Mouse (Mus musculus): Measurements from ENCODE around the gene Rbm19. TPM values are rescaled to one million over a fixed set of nuclear protein-coding genes. Genes with fewer than 3 reads are reported as not detected.
"Not testable (repeated sequence)": the region's sequence is repeated elsewhere in the genome, so short reads cannot be mapped to it uniquely, and the experiment has no call there.

Gene Rbm19
- 10 to 100 TPM; 18.4 to 20.8 TPM for total RNA-seq (2021)
- long read RNA-seq, experiment 1, full-length matches to known transcripts: 2 of 5 reads
- long read RNA-seq, experiment 1, partial matches to known transcripts: 1 of 5 reads
- long read RNA-seq, experiment 1, other reads (novel, unspliced or antisense): 2 of 5 reads
- long read RNA-seq, experiment 2, partial matches to known transcripts: 1 of 2 reads
- long read RNA-seq, experiment 2, other reads (novel, unspliced or antisense): 1 of 2 reads

GRCm38 (mm10) chr5:120116261-120117050 lies at the start of gene Rbm19:
Rbm19 (plus strand) TSS chr5:120116465.
- DNase-seq: peak; percentile 84 to 92
- intact Hi-C loops (cut with DNase I): no loop called here

- intact Hi-C loops (cut with DNase I): no loop called here
- no peak for DNase-seq
Measured at GRCm38 (mm10) chr5:120067266-120067665, 49.0 kb upstream of the Rbm19 start.

DNA sequence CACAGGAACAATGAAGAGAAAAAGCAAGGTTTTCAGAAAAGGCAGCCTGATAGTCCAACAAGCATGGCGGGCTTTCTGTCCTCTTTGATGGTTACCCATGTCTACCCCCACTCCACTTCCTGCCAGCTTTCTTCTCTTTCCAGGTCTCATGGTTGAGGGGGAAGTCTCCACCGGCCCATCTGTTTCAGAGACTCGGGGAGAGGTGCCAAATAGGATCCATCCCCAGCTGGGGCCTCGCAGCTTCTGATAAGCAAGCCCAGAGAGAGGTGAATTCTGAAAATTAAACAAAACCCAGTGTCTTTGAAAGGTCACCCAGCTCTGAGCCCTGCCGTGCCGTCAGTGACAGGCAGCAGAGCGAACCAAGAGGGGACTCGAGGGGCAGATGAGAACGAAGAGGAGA lies 42.2 kb upstream of the Rbm19 start:
- intact Hi-C loops (cut with DNase I): no loop called here

GRCm38 (mm10) chr5:120080027-120080426 lies 36.2 kb upstream of the Rbm19 start:
- intact Hi-C loops (cut with DNase I): loop anchor here (10.0 kb wide), 1 partner anchor 305 kb away; no protein-coding TSS in a partner anchor
- DNase-seq: no peak

More for the DNA sequence above, 42.2 kb upstream of the Rbm19 start:
- DNase-seq: no peak

- intact Hi-C loops (cut with DNase I): loop anchor here (10.0 kb wide), 1 partner anchor 306 kb away; no protein-coding TSS in a partner anchor
- no peak for DNase-seq
Measured at GRCm38 (mm10) chr5:120080468-120080867, 35.8 kb upstream of the Rbm19 start.

DNA sequence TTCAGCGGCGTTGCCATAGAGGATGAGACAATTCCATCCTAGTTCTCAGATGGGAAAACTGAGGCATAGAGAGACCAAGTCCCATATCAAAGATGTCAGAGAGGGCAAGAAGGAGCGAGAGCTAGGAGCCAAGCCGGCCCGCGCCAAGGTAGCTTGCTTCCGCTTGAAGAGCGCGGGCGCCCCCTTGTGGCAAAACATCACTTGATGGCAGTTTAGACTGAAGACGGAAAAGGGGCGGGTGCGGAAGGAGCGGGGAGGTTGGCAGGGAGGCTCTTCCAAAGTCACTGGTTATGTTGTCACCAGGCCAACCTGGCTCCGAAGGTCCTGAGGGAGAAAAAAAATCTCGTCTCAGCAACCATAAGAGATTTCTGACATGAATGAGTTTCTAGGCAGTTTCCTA lies 27.7 kb upstream of the Rbm19 start:
- intact Hi-C loops (cut with DNase I): loop anchor here (2.0 to 10.0 kb wide), 2 partner anchors 314 to 348 kb away; no protein-coding TSS in a partner anchor
- DNase-seq: peak; percentile 74 to 77

- DNase-seq: peak in 1 of 2 experiments; percentile 48
- intact Hi-C loops (cut with DNase I): no loop called here
Measured at GRCm38 (mm10) chr5:120094602-120095001, 21.7 kb upstream of the Rbm19 start.

- intact Hi-C loops (cut with DNase I): no loop called here
- DNase-seq: no peak
Measured at GRCm38 (mm10) chr5:120097042-120097441, 19.2 kb upstream of the Rbm19 start.

- no peak for DNase-seq
- intact Hi-C loops (cut with DNase I): no loop called here
Measured at GRCm38 (mm10) chr5:120100814-120101213, 15.5 kb upstream of the Rbm19 start.

GRCm38 (mm10) chr5:120102097-120102496 lies 14.2 kb upstream of the Rbm19 start:
- DNase-seq: no peak
- intact Hi-C loops (cut with DNase I): no loop called here

DNA sequence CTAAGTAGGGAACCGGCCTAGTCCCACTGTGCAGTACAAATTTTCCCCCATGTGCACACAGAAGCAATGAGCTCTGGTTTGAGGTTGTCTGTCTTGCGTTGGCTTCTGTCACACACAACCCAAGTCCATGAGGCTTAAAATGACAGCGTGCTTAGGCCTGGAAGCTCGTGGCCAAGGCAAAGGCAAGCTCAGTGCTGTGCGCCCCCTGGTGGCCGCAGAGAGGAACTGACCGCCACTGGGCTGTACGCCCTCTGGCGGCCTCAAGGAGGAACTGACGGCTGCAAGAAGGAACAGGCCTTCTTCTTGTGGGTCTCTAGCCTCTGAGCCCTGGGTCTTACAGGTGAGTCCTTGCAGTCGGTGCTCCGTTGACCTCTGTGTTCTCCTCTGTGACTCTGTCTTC lies 13.5 kb upstream of the Rbm19 start:
- peak in 1 of 2 experiments; percentile 35 for DNase-seq
- intact Hi-C loops (cut with DNase I): no loop called here

DNA sequence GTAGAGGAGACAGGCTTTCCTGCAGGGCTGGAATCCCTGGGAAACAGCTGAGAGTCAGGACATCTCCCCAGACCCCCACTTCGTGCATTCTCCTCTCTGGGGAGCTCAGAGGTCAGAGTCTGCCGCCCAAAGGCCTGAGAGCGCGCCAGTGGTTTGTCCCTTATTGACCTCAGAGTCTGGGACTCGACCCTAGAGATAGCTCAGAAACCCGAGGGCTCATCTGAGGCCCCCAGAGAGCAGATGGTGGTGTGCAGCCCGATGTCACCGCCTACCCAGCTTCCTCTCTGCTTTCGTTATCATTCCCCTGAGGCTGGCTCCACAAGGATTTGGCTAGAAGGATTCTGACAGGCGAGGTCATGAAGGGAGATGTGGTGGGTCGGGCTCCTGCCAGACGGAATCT lies 12.8 kb upstream of the Rbm19 start:
- no peak for DNase-seq
- intact Hi-C loops (cut with DNase I): no loop called here

GRCm38 (mm10) chr5:120106424-120107073 lies 9.7 kb upstream of the Rbm19 start:
- no peak for DNase-seq
- intact Hi-C loops (cut with DNase I): no loop called here

DNA sequence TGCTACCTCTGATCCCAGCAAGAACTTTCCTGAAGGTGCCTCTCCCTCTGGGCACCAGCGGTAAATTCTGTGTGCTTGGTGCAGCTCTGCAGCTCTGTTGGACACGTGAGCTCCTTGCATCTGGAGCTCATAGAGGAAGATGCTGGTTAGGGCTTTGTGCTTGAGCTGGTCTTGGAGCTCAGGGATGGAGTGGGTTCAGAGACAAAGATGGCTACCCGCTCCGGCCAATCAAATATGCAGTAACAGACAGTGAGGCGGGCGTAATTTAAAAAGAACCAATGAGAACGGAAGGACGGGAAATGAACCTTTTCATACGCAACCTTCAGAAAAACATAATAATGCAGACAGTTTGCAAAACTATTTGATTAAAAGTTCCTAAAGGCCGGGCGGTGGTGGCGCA lies 1.9 kb upstream of the Rbm19 start:
- intact Hi-C loops (cut with DNase I): no loop called here
- no peak for DNase-seq

GRCm38 (mm10) chr5:120117161-120117560 lies 896 bp downstream of the Rbm19 start:
- intact Hi-C loops (cut with DNase I); DNase-seq: not testable (repeated sequence)

DNA sequence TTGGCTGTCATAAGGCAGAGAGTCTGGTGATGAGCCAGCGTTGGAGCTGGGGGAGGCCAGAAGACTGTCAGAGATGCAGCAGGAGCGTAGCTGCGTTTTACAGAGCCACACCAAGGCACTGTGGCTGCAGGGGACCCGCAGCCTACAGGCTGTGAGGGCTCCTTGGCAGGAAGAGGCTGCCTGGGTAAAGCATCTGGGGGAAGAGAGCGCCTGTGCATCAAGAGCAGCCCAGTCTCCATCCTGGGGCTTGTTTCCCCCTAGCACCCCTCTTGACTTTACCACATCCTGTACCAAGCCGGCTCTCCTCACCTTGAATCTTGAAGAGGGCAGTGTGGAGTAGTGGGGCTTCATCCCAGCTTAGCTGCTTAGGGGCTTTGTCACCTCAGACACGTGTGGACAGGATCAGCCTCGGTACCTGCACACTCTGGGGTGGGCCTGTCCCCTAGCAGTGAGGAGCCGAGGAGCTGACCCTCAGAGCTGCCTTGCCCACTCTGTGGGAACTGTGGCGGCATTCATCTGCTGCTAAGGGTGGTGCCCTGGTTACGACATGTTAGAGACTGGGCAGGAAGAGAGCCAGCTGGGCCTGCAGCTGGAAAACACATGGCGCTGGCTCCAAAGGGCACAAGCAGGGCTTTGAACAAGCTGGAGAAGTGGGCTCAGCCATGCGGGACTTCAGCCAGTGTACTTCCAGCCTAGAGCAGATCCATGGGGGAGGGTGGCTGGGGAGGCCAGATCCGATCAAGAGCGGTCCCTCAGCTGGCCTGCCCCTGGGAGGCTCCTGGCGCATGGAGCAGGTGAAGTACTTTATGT lies 8.8 kb downstream of the Rbm19 start:
- intact Hi-C loops (cut with DNase I): no loop called here
- no peak for DNase-seq

GRCm38 (mm10) chr5:120127641-120128040 lies 11.4 kb downstream of the Rbm19 start:
- no peak for DNase-seq
- intact Hi-C loops (cut with DNase I): no loop called here

- DNase-seq: no peak
- intact Hi-C loops (cut with DNase I): no loop called here
Measured at GRCm38 (mm10) chr5:120128511-120128910, 12.2 kb downstream of the Rbm19 start.

DNA sequence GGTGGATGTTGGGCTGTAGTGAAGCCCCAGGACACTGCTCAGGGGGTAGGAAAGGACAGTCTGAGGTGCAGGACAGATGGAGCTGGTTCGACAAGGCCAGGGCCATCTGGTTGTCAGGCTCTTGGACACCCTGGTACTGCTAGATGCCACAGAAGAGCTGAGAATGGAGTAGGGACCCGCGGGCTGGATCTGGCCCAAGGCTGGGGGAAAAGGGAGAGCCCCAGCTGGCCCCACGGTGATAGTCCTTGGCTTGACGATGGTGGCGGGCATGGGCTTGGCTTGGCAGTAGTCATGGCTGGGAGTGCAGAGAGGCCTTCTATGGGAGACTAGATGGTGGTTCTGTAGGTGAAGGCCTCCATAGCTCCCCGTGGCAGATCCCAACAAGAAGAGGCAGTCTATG lies 12.8 kb downstream of the Rbm19 start:
- intact Hi-C loops (cut with DNase I): no loop called here
- no peak for DNase-seq

DNA sequence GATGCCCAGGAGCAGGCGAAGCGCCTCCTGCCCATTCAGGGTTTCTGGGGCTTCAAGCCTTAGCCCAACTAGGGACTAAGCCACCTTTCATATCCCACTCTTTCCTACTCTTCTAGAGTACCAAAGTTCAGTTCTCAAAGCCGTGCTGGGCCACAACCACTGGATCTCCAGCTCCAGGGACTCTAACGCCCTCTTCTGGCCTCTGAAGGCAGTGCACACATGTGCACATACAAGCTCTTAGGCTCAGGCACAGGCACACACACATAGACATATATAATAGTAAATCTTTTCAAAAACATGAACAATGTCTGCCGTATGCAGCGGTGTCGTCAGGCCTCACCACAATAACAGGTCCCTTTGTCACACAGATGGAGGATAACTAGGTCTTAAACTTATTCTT lies 13.5 kb downstream of the Rbm19 start:
- intact Hi-C loops (cut with DNase I): no loop called here
- DNase-seq: no peak
